Mouse (Mus musculus) hindbrain, embryonic 11.5 days (tissue): ENCODE results near the gene Dync1h1. TPM values are rescaled to one million over a fixed set of nuclear protein-coding genes. Genes with fewer than 3 reads are reported as not detected.

Experiments used
- ATAC-seq: fragments of 200-750 bp; cut with Nextera tagmentation; 2 replicates; pipeline ENCODE4 v1.8.0; 2017; ENCODE audit warnings: mild to moderate bottlenecking, moderate TSS enrichment, moderate library complexity; ENCODE audit not compliant: low FRiP score
- DNase-seq: peaks from one replicate; pipeline ENCODE4 v3.0.0-alpha.2; 2015; ENCODE audit warnings: low spot score
- H3K27ac ChIP-seq: fragments of 300-500 bp; sonication (generic); 2 replicates; pipeline ENCODE4 v1.5.1; 2014; ENCODE audit warnings: mild to moderate bottlenecking, low read depth, low read length
- H3K27me3 ChIP-seq: fragments of 300-500 bp; sonication (generic); 2 replicates; pipeline ENCODE4 v1.6.1; 2014; ENCODE audit warnings: mild to moderate bottlenecking, low read length, moderate library complexity, mixed read lengths; ENCODE audit not compliant: control insufficient read depth, insufficient read depth
- H3K36me3 ChIP-seq: fragments of 300-500 bp; sonication (generic); 2 replicates; pipeline ENCODE4 v1.6.1; 2014; ENCODE audit warnings: mild to moderate bottlenecking, low read length, moderate library complexity, mixed read lengths; ENCODE audit not compliant: control insufficient read depth, insufficient read depth
- H3K4me1 ChIP-seq: fragments of 300-500 bp; sonication (generic); replicated peaks from 2 replicates; pipeline ENCODE4 v1.6.1; 2014; ENCODE audit warnings: low read length, mixed read lengths; ENCODE audit not compliant: control insufficient read depth, insufficient read depth
- H3K4me2 ChIP-seq: fragments of 300-500 bp; sonication (generic); replicated peaks from 2 replicates; pipeline ENCODE4 v1.6.1; 2014; ENCODE audit warnings: mild to moderate bottlenecking, low read depth, low read length
- H3K4me3 ChIP-seq: fragments of 300-500 bp; sonication (generic); 2 replicates; pipeline ENCODE4 v1.5.1; 2014; ENCODE audit warnings: low read depth, low read length
- H3K9ac ChIP-seq: fragments of 300-500 bp; sonication (generic); 2 replicates; pipeline ENCODE4 v1.6.1; 2014; ENCODE audit warnings: low read depth, low read length
- H3K9me3 ChIP-seq: fragments of 300-500 bp; sonication (generic); 2 replicates; pipeline ENCODE4 v1.6.1; 2016; ENCODE audit warnings: low read length; ENCODE audit not compliant: control insufficient read depth
- WGBS: fragments of 180-500 bp; shearing (Covaris S2); extraction: QIAGEN DNeasy Blood & Tissue Kit; methylation state at CpG from one replicate; pipeline ENCODE4 v1.1.7; 2014; 5-methylcytosine and 5-hydroxymethylcytosine counted together
- polyA plus RNA-seq: library from polyadenylated mRNA; unstranded; fragments of >200 nt; fragmentation: Nextera tagmentation; extraction: Ambion mirVana; gene quantifications from 2 replicates; pipeline ENCODE4 v1.2.1, GENCODE M21; 2014

The Dync1h1 gene
- polyA plus RNA-seq, 1 experiment from 2014 or later: 93.0 TPM

DNA sequence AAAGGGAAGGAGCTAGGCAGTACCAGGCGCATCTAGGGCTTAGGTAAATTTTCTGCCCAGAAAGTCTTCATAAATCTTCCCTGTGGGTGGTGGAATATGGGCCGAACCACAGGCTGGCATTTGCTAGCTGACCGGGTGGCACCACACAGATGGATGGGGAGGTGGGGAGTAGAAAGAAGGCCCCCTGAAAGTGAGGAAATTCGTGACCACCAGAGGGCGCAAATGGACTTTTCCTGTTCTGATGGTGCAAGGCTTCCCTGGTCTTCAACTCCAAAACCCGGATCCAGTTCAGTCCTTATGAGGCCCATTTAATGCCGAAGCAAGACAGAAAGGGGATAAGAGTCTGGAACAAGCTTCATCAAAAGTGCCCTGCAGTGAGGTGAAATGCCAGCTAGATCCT lies 2.7 kb upstream of the Dync1h1 start:
- peak; percentile 87 for DNase-seq
- no peaks in the 10 kb centered on the region for H3K36me3 ChIP-seq
- no peak for ATAC-seq
- no peaks in the 10 kb centered on the region for H3K9me3 ChIP-seq
- H3K4me2 ChIP-seq: no peak overlapping the region
- no peak overlapping the region for H3K27ac ChIP-seq
- H3K4me1 ChIP-seq: peaks cover 3% of the 10 kb centered on the region; the same call in 1 of the 2 replicates
- 13% methylated on average over 7 of the region's 7 CpGs for WGBS
- H3K27me3 ChIP-seq: 0 out of 2 replicates have a peak, but pooled peaks cover 2% of the 10 kb centered on the region
- H3K4me3 ChIP-seq: no peak overlapping the region
- H3K9ac ChIP-seq: no peak overlapping the region

DNA sequence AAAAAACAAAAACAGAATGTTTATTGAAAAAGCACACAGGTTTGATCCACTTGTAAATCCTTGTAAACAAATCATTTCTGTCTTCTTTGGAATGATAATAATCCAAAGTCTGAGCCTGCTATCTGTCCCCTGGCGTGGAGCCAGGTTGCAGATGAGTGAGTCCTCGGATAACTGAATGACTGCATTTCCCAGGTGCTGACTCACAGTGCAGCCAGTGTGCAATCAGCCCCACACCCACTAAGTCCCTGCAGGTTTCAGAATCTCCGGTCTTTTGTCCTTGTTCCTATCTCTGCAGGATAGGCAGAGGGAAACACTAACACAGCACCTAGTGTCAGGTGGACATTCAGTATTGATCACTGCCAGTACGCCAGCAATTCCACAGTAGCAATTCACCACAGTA lies 1.5 kb upstream of the Dync1h1 start:
- Histone ChIP-seq H3K9ac (no peak overlapping the region), H3K9me3 (no peaks in the 10 kb centered on the region), H3K27ac (no peak overlapping the region), H3K4me3 (no peak overlapping the region), H3K4me1 (peaks cover 5% of the 10 kb centered on the region; the same call in 1 of the 2 replicates), H3K36me3 (no peaks in the 10 kb centered on the region), H3K27me3 (0 out of 2 replicates have a peak, but pooled peaks cover 2% of the 10 kb centered on the region), H3K4me2 (no peak overlapping the region)
- 77% methylated on average over 4 of the region's 4 CpGs for WGBS
- DNase-seq (no peak), ATAC-seq (no peak)

DNA sequence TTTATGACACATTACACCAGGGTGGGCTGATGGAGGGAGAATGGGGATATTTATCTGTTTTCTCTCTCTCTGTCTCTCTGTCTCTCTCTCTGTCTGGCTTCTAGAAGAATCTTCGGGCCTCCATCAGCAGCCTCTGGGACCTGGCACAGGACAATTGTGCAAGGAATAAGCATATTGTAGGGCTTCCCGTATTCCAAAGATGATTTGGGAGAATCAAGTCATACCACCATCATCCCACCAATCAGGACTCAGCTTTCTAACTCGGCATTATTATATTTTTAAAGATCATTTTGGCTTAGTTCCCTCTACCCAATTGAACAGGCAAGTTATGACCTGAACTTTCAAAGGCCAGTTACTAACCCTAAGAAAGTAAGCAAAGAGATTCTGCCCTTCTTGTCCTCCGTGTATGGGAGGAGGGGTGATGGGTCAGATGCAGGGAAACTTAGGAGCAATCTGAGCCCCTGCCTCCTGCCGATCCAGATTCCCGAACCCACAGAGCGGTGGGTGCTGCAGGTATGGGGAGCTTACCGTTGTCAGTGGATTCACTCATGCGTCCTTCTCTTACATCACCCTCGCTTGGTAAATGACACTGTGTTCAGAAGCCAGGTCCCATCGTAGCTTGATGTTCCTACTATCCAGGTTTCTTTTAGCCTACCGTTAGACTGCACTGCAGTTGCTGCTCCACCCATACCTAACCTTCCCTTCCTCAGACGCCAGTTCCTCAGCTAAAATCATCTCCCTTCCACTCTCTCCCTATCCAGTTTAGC lies 844 bp upstream of the Dync1h1 start:
- no peak; the same call in 1 of the 2 replicates for ATAC-seq
- Histone ChIP-seq H3K9ac (peak overlapping the region; percentile 24; the same call in 1 of the 2 replicates), H3K36me3 (no peaks in the 10 kb centered on the region), H3K9me3 (no peaks in the 10 kb centered on the region), H3K27me3 (0 out of 2 replicates have a peak, but pooled peaks cover 2% of the 10 kb centered on the region), H3K4me1 (peaks cover 5% of the 10 kb centered on the region; the same call in 1 of the 2 replicates), H3K27ac (no peak overlapping the region), H3K4me2 (peak overlapping the region; percentile 44), H3K4me3 (peak overlapping the region; percentile 99)
- 58% methylated on average over 13 of the region's 13 CpGs for WGBS
- no peak for DNase-seq

DNA sequence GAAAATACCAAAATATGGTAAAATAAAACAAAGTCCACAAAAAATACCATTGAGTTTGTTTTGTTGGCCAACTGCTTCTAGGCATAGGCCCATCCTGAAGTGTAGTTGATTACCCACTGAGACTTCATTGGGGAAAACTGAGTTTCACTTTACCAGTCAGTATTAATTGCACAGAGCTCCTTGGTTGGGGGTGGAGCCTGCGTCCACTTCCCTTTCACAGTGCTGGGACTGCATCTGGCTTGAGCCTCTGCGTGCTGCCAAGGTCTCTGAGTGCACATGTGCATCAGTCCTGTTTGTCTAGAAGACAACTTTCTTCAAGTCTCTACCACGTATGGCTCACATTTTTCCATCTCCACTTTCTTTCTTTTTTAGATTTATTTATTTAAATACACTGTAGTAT lies 4.9 kb downstream of the Dync1h1 start:
- Histone ChIP-seq H3K9ac (no peak overlapping the region), H3K27ac (no peak overlapping the region), H3K9me3 (no peaks in the 10 kb centered on the region), H3K4me3 (no peak overlapping the region), H3K36me3 (no peaks in the 10 kb centered on the region), H3K4me1 (peaks cover 2% of the 10 kb centered on the region; the same call in 1 of the 2 replicates), H3K27me3 (no peaks in the 10 kb centered on the region), H3K4me2 (no peak overlapping the region)
- DNase-seq (no peak), ATAC-seq (no peak)
- WGBS: 96% methylated on average over 3 of the region's 3 CpGs

- no peak for ATAC-seq
- Histone ChIP-seq H3K4me3 (no peak overlapping the region), H3K9ac (no peak overlapping the region), H3K9me3 (no peaks in the 10 kb centered on the region), H3K27ac (no peak overlapping the region), H3K27me3 (no peaks in the 10 kb centered on the region), H3K4me1 (peaks cover 2% of the 10 kb centered on the region; the same call in 1 of the 2 replicates), H3K36me3 (no peaks in the 10 kb centered on the region), H3K4me2 (no peak overlapping the region)
- WGBS: 89% methylated on average over 2 of the region's 2 CpGs
- DNase-seq: no peak
These were observed 5.4 kb downstream of the Dync1h1 start for GRCm38 (mm10) chr12:110606676-110607075.

- Histone ChIP-seq H3K27me3 (no peaks in the 10 kb centered on the region), H3K4me1 (peaks cover 2% of the 10 kb centered on the region; the same call in 1 of the 2 replicates), H3K36me3 (no peaks in the 10 kb centered on the region), H3K27ac (no peak overlapping the region), H3K4me2 (no peak overlapping the region), H3K9ac (no peak overlapping the region), H3K9me3 (no peaks in the 10 kb centered on the region), H3K4me3 (no peak overlapping the region)
- DNase-seq (no peak), ATAC-seq (no peak)
- WGBS: 84% methylated on average over 11 of the region's 11 CpGs
These were observed 7.4 kb downstream of the Dync1h1 start for GRCm38 (mm10) chr12:110608460-110609152.

- WGBS: 90% methylated on average over 9 of the region's 9 CpGs
- Histone ChIP-seq H3K4me3 (no peak overlapping the region), H3K36me3 (peaks cover 3% of the 10 kb centered on the region), H3K27ac (no peak overlapping the region), H3K27me3 (no peaks in the 10 kb centered on the region), H3K9me3 (no peaks in the 10 kb centered on the region), H3K9ac (no peak overlapping the region), H3K4me1 (0 out of 2 replicates have a peak, but pooled peaks cover under 1% of the 10 kb centered on the region), H3K4me2 (no peak overlapping the region)
- ATAC-seq (no peak), DNase-seq (no peak)
These were observed 7.9 kb downstream of the Dync1h1 start for GRCm38 (mm10) chr12:110609153-110609497.

- no peak for DNase-seq
- no peak for ATAC-seq
- H3K36me3 ChIP-seq: peaks cover 9% of the 10 kb centered on the region
- H3K4me1 ChIP-seq: no peaks in the 10 kb centered on the region
- H3K4me2 ChIP-seq: no peak overlapping the region
- H3K9ac ChIP-seq: no peak overlapping the region
- no peaks in the 10 kb centered on the region for H3K9me3 ChIP-seq
- no peak overlapping the region for H3K27ac ChIP-seq
- no peak overlapping the region for H3K4me3 ChIP-seq
- 90% methylated on average over 2 of the region's 2 CpGs for WGBS
- no peaks in the 10 kb centered on the region for H3K27me3 ChIP-seq
These were observed 9.5 kb downstream of the Dync1h1 start for GRCm38 (mm10) chr12:110610713-110611112.
